Mouse (Mus musculus) lung, adult 2 months (tissue): ENCODE results near the gene Cst6.

Experiments used
- CTCF ChIP-seq: fragments of 200-500 bp; IDR thresholded peaks from 2 replicates; pipeline ENCODE4 v1.5.1; 2011; ENCODE audit warnings: mild to moderate bottlenecking, low read length, control low read depth; ENCODE audit not compliant: insufficient read depth
- POLR2A ChIP-seq: fragments of 200-500 bp; IDR thresholded peaks from 2 replicates; pipeline ENCODE4 v1.6.1; 2011; ENCODE audit warnings: low read depth, mild to moderate bottlenecking, control low read depth, low read length, borderline replicate concordance; ENCODE audit errors: extremely low read depth

DNA sequence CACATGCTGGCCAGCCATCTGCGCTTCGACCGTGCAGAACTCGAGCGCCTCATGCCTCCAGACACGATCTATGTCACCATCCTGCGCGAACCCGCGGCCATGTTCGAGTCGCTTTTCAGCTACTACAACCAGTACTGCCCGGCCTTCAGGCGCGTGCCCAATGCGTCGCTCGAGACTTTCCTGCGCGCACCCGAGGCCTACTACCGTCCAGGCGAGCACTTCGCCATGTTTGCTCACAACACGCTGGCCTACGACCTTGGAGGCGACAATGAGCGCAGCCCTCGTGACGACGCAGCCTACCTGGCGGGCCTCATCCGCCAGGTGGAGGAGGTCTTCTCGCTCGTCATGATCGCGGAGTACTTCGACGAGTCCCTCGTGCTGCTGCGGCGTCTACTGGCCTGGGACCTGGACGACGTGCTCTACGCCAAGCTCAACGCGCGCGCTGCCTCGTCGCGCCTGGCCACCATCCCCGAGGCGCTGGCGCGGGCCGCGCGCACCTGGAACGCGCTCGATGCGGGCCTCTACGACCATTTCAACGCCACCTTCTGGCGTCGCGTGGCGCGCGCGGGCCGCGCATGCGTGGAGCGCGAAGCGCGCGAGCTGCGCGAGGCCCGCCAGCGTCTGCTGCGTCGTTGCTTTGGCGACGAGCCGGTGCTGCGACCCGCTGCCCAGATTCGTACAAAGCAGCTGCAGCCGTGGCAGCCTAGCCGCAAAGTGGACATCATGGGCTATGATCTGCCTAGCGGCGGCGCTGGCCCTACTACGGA is 42.2 kb downstream of the Cst6 start:
- TF ChIP-seq CTCF (no peak), POLR2A (no peak)
